Mouse (Mus musculus) liver, embryonic 16.5 days (tissue): ENCODE measurements around the gene Bsnd. TPM values are rescaled to one million over a fixed set of nuclear protein-coding genes. Genes with fewer than 3 reads are reported as not detected.

Experiments
- ATAC-seq: fragments of 200-750 bp; cut with Nextera tagmentation; 2 replicates; pipeline ENCODE4 v1.8.0; 2017; ENCODE audit warnings: low read depth, mild to moderate bottlenecking, moderate number of reproducible peaks, moderate library complexity
- H3K27ac ChIP-seq: fragments of 300-500 bp; sonication (generic); 2 replicates; pipeline ENCODE4 v1.5.1; 2014; ENCODE audit warnings: mild to moderate bottlenecking, low read length
- H3K27me3 ChIP-seq: fragments of 300-500 bp; sonication (generic); 2 replicates; pipeline ENCODE4 v1.6.1; 2014; ENCODE audit warnings: low read depth, low read length, mixed read lengths; ENCODE audit not compliant: control insufficient read depth, insufficient read depth
- H3K36me3 ChIP-seq: fragments of 300-500 bp; sonication (generic); 2 replicates; pipeline ENCODE4 v1.6.1; 2014; ENCODE audit warnings: mild to moderate bottlenecking; ENCODE audit not compliant: control insufficient read depth, insufficient read depth
- H3K4me1 ChIP-seq: fragments of 300-500 bp; sonication (generic); 2 replicates; pipeline ENCODE4 v1.6.1; 2014; ENCODE audit warnings: low read depth, low read length, mixed read lengths; ENCODE audit not compliant: control insufficient read depth
- H3K4me2 ChIP-seq: fragments of 300-500 bp; sonication (generic); 2 replicates; pipeline ENCODE4 v1.6.1; 2014; ENCODE audit warnings: low read depth, low read length, mixed read lengths
- H3K4me3 ChIP-seq: fragments of 300-500 bp; sonication (generic); 2 replicates; pipeline ENCODE4 v1.5.1; 2014; ENCODE audit warnings: low read depth, mild to moderate bottlenecking, low read length
- H3K9ac ChIP-seq: fragments of 300-500 bp; sonication (generic); 2 replicates; pipeline ENCODE4 v1.6.1; 2014; ENCODE audit warnings: low read depth, low read length
- H3K9me3 ChIP-seq: fragments of 300-500 bp; sonication (generic); replicated peaks from 2 replicates; pipeline ENCODE4 v1.6.1; 2016; ENCODE audit warnings: low read length; ENCODE audit not compliant: control insufficient read depth
- WGBS: fragments of 180-500 bp; shearing (Covaris S2); extraction: QIAGEN DNeasy Blood & Tissue Kit; methylation state at CpG from one replicate; pipeline ENCODE4 v1.1.7; 2014; ENCODE audit not compliant: insufficient replicate concordance; 5-methylcytosine and 5-hydroxymethylcytosine counted together
- polyA plus RNA-seq: library from polyadenylated mRNA; unstranded; fragments of >200 nt; fragmentation: Nextera tagmentation; extraction: Ambion mirVana; gene quantifications from 2 replicates; pipeline ENCODE4 v1.2.1, GENCODE M21; 2015

Gene Bsnd
- polyA plus RNA-seq, 1 experiment from 2014 or later: not detected

GRCm38 (mm10) chr4:106467420-106468110, 24.5 kb downstream of the Bsnd start:
- no peak overlapping the region for H3K9ac ChIP-seq
- no peak overlapping the region for H3K4me3 ChIP-seq
- 62% methylated on average over 13 of the region's 13 CpGs for WGBS
- no peak overlapping the region for H3K4me2 ChIP-seq
- no peak overlapping the region for H3K27ac ChIP-seq
- no peak for ATAC-seq
- no peaks in the 10 kb centered on the region for H3K9me3 ChIP-seq
- no peaks in the 10 kb centered on the region for H3K4me1 ChIP-seq
- peaks cover 23% of the 10 kb centered on the region for H3K27me3 ChIP-seq
- H3K36me3 ChIP-seq: no peaks in the 10 kb centered on the region

DNA sequence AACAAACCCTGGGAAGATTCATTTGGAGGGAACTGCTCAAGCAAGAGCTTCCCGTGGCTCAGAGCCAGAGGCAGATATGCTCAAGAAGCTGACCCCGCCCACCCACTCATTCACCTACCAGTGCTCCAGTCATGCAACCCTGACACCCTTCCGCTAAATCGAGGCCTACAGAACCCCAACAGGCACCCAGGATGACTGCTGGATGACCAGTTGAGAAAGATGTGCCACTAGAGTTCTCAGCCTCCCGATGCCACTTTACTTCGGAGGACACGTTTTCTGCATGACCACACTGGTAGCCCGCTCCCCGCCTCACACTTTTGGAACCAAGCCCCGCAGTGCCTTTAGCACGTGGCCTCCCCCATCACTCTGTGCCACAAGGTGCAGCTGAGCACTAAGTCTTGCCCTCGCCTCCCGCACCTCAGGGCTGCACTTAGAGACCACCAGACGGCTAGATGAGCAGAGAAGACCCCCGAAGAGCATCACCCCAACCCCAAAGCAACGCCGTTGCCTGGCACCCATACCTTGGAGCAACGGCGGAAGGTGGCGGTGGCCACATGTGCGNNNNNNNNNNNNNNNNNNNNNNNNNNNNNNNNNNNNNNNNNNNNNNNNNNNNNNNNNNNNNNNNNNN, 28.8 kb downstream of the Bsnd start:
- ATAC-seq: no peak
- peak overlapping the region; percentile 67 for H3K27ac ChIP-seq
- 30% methylated on average over 21 of the region's 21 CpGs for WGBS

GRCm38 (mm10) chr4:106462524-106462923, 29.6 kb downstream of the Bsnd start:
- ATAC-seq: no peak
- Histone ChIP-seq H3K4me2 (peak overlapping the region; percentile 21), H3K27ac (no peak overlapping the region), H3K9ac (no peak overlapping the region), H3K36me3 (no peaks in the 10 kb centered on the region), H3K4me1 (no peaks in the 10 kb centered on the region), H3K27me3 (peaks cover 23% of the 10 kb centered on the region), H3K9me3 (no peaks in the 10 kb centered on the region), H3K4me3 (peak overlapping the region; percentile 55)
- WGBS: 25% methylated on average over 5 of the region's 5 CpGs

More for the DNA sequence above, 28.8 kb downstream of the Bsnd start:
- Histone ChIP-seq H3K36me3 (no peaks in the 10 kb centered on the region), H3K27me3 (peaks cover 23% of the 10 kb centered on the region), H3K4me1 (no peaks in the 10 kb centered on the region), H3K4me2 (peak overlapping the region; percentile 21), H3K4me3 (peak overlapping the region; percentile 55), H3K9ac (peak overlapping the region; percentile 50), H3K9me3 (no peaks in the 10 kb centered on the region)

GRCm38 (mm10) chr4:106462016-106462415, 30.1 kb downstream of the Bsnd start:
- Histone ChIP-seq H3K9ac (no peak overlapping the region), H3K4me2 (peak overlapping the region; percentile 21)
- 48% methylated on average over 9 of the region's 9 CpGs for WGBS

GRCm38 (mm10) chr4:106454541-106454940, 37.5 kb downstream of the Bsnd start:
- Histone ChIP-seq H3K9ac (no peak overlapping the region), H3K27ac (no peak overlapping the region), H3K4me2 (no peak overlapping the region), H3K9me3 (no peaks in the 10 kb centered on the region), H3K4me1 (no peaks in the 10 kb centered on the region; the same call in 1 of the 2 replicates), H3K36me3 (no peaks in the 10 kb centered on the region), H3K27me3 (no peaks in the 10 kb centered on the region), H3K4me3 (no peak overlapping the region)
- 72% methylated on average over 7 of the region's 7 CpGs for WGBS
- no peak for ATAC-seq

More at GRCm38 (mm10) chr4:106462016-106462415, 30.1 kb downstream of the Bsnd start:
- Histone ChIP-seq H3K4me1 (no peaks in the 10 kb centered on the region), H3K27me3 (peaks cover 23% of the 10 kb centered on the region), H3K4me3 (peak overlapping the region; percentile 33), H3K36me3 (no peaks in the 10 kb centered on the region), H3K9me3 (no peaks in the 10 kb centered on the region), H3K27ac (no peak overlapping the region)
- ATAC-seq: no peak

DNA sequence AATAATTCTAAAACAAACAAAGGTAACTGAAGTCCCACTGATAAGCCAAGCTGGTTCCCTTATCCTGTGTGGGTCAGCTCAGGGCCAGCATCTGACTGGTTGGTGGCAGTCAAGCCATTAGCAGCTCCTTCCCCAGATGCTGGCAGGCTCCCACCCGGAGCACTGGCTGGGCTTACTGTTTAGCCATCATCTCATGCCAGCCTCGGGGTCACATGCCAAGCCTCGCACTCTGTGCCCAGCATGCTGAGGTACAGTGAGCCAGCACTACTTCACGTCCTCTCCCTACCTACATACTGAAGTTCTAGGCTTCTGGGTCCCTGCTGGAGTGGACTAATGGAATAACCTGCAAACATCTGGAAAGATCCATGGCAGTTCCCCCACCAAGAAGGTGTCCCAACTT, 38.6 kb downstream of the Bsnd start:
- Histone ChIP-seq H3K27ac (no peak overlapping the region), H3K9me3 (no peaks in the 10 kb centered on the region), H3K4me3 (no peak overlapping the region), H3K4me2 (no peak overlapping the region), H3K4me1 (no peaks in the 10 kb centered on the region; the same call in 1 of the 2 replicates), H3K27me3 (no peaks in the 10 kb centered on the region), H3K36me3 (no peaks in the 10 kb centered on the region; the same call in 1 of the 2 replicates), H3K9ac (no peak overlapping the region)
- ATAC-seq: no peak
- 57% methylated on average over 4 of the region's 4 CpGs for WGBS

- 50% methylated on average over 5 of the region's 5 CpGs for WGBS
- no peaks in the 10 kb centered on the region; the same call in 1 of the 2 replicates for H3K4me1 ChIP-seq
- no peak overlapping the region for H3K27ac ChIP-seq
- no peak overlapping the region for H3K4me3 ChIP-seq
- H3K27me3 ChIP-seq: no peaks in the 10 kb centered on the region
- no peaks in the 10 kb centered on the region for H3K9me3 ChIP-seq
- 0 out of 2 replicates have a peak, but pooled peaks have one; percentile 10 for ATAC-seq
- no peaks in the 10 kb centered on the region; the same call in 1 of the 2 replicates for H3K36me3 ChIP-seq
- H3K9ac ChIP-seq: no peak overlapping the region
- no peak overlapping the region for H3K4me2 ChIP-seq
Measured at GRCm38 (mm10) chr4:106453108-106453507, 39.0 kb downstream of the Bsnd start.

GRCm38 (mm10) chr4:106452401-106452800, 39.7 kb downstream of the Bsnd start:
- Histone ChIP-seq H3K36me3 (no peaks in the 10 kb centered on the region; the same call in 1 of the 2 replicates), H3K9me3 (no peaks in the 10 kb centered on the region), H3K27me3 (no peaks in the 10 kb centered on the region), H3K9ac (no peak overlapping the region), H3K4me2 (no peak overlapping the region), H3K4me1 (no peaks in the 10 kb centered on the region; the same call in 1 of the 2 replicates), H3K4me3 (no peak overlapping the region), H3K27ac (no peak overlapping the region)
- 64% methylated on average over 7 of the region's 7 CpGs for WGBS
- no peak for ATAC-seq

GRCm38 (mm10) chr4:106449306-106449705, 42.8 kb downstream of the Bsnd start:
- Histone ChIP-seq H3K36me3 (no peaks in the 10 kb centered on the region; the same call in none of the 2 replicates), H3K4me3 (no peak overlapping the region), H3K9ac (peak overlapping the region; percentile 31; the same call in 1 of the 2 replicates), H3K4me1 (no peaks in the 10 kb centered on the region; the same call in none of the 2 replicates), H3K27ac (peak overlapping the region; percentile 42), H3K9me3 (no peaks in the 10 kb centered on the region), H3K4me2 (peak overlapping the region; percentile 10; the same call in 1 of the 2 replicates), H3K27me3 (no peaks in the 10 kb centered on the region)
- 49% methylated on average over 8 of the region's 8 CpGs for WGBS
- peak; percentile 88 for ATAC-seq
